Mouse (Mus musculus) adrenal gland, postnatal 4 days (tissue): ENCODE results near the gene Lpxn. TPM values are rescaled to one million over a fixed set of nuclear protein-coding genes. Genes with fewer than 3 reads are reported as not detected.

Experiments
- DNase-seq, 2 experiments: peaks; one replicate each; pipeline ENCODE4 v3.0.0; 2021 to 2022; ENCODE audit warnings: low spot score in 2 of 2, mixed read lengths in 2 of 2
- total RNA-seq, 2 experiments: library from RNA; stranded (reverse); gene quantifications; 2 replicates each; pipeline ENCODE4 v1.2.3; 2021

The Lpxn gene
- total RNA-seq, 2 experiments from 2014 or later: 1.7 to 2.1 TPM

DNA sequence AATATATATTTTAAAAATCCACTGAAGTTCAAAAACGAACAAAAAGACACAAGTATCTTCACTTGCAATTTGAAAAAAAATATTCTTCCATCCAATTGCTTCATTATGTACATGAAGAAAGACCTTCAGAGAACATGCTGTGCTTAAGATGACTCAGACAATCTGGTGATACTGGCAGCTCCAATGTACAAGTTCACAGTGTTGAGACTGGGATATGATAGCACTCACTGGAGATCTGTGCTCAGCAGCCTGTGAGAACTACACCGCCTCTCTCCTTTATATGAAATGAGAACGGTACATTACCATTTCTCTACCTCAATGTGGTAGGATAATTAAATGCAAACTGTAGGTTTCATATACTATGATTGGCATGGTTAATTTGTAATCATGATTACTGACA lies 6.8 kb downstream of the Lpxn start:
- no peak for DNase-seq

DNA sequence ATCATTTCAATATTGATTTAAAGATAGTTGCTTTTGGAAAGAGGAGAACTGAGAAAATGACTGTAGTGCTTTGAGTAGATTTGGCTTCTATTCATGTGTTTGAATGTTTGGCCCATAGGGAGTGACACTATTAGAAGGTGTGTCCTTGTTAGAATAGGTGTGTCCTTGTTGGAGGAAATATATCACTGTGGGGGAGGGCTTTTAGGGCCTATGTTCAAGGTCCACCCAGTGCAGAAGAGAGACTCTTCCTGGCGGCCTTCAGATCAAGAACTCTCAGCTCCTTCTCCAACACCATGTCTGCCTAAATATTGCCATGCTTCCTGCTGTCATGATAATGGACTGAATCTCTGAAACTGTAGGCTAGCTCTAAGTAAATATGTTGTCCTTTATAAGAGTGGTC lies 8.2 kb downstream of the Lpxn start:
- DNase-seq: no peak

DNA sequence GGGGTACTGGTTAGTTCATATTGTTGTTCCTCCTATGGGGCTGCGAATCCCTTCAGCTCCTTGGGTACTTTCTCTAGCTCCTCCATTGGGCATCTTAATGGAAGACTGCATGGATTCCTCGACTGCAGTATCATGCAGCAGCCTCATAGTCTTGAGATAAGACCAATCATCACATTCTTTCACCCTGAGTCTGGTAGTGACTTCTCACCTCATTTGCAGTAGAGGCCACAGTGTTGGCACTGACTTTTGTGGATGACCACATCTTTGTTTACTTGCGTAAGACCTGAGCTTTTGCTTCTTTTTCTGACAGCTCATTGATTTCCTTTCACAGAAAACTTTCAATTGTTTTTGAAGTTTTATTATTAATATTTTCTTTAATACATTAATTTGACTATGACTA lies 9.7 kb downstream of the Lpxn start:
- DNase-seq: no peak

DNA sequence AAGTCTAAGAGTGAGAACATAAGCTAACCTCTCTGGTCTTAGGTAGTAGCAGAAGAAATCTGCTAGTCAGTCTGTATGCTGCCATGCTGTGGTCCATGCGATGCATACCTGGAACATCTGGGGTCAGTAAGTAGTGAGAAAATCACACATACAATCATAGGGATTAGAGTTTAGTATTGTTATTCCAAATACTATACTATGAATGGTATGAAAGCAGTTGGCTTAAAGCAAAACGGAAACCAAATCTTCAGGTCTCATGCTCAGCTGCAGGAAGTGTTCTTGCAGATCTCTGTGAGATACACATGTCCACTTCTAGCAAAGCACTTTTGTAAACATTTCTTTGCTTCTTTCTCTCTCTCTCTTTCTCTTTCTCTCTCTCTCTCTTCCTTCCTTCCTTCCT lies 10.2 kb downstream of the Lpxn start:
- no peak for DNase-seq

DNA sequence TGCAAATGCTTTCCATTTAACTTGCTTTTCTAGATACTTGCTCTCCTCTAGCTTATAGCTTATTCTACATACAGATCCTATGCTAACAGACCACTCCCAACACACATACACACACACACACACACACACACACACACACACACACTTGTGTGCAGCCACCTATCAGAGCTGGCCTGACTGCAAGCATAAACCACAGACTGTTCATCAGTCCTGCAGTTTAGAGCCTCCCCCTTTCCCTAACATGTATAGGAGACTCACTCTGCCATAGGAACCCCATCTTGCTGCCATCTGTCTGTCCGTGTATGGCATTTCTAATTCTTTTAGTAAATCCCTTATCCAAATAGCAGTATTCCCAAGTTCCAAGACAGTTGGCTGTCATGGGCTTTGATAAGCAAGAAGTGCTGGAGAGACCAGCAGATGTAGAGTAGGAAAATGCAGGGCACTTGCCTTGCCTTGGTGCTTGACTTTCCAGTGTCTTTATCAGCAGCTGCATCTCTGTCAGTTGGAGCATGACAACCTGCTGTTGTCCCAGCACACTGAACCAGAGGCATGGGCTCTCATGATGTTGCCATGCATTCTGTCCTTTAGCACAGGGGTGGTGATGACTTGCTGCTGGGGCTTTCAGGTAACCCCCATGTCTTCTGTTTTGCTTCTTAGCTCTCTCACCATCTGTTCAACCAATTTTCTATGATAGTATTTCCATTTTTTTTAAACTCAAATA lies 16.8 kb downstream of the Lpxn start:
- no peak for DNase-seq

DNA sequence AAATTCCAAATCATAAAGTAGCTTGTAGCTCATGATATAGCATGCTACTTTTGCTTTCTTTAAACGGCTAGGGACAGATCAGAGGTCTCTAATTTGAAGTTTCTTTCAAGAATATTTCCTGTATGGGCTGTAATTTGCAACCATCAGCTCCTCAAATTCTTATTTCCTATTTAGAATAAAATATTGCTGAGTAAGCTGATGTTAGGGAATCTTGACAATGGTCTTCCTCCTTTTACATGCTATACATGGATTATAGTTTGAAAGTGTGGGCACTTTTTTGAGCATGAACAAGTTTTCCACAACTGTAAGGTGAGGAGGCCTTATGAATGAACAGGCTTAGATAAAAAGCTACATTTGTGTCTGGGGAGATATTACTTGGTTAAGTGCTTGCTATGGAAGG lies 17.9 kb downstream of the Lpxn start:
- no peak for DNase-seq

DNA sequence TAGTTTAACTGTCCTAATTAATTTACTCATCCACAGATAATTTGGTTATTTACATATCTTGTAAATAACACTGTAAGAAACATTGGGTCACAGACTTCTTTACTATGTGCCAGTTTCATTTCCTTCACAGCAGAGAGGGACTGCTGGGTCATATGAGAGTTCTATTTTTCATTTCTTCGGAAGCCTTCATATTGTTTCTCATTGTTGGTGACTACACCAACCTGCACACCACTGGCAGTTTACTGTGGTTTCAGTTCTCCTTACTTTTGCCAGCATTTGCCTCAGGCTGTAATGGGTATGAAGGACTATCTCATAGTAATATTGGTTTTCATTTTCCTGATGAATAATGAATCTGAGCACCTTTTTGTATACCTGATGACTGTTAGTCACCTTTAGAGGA lies 22.5 kb downstream of the Lpxn start:
- no peak for DNase-seq

DNA sequence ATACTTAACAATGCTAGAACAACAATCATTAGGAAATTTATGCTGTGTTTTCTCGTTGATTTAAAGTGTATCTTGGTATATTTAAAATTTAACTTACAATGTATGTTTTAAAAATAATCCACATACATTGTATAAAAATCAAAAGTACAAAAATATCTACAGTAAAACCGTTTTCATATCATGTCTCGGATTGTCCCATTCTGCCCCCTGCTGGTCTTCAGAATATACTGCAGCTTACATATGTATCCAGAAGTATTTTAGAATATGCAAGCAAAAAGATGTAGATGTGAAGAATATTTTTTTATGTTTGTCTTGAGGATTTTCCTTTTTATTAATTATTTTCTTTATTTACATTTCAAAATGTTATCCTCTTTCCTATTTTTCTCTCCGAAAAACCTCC lies 24.4 kb downstream of the Lpxn start:
- DNase-seq: no peak

DNA sequence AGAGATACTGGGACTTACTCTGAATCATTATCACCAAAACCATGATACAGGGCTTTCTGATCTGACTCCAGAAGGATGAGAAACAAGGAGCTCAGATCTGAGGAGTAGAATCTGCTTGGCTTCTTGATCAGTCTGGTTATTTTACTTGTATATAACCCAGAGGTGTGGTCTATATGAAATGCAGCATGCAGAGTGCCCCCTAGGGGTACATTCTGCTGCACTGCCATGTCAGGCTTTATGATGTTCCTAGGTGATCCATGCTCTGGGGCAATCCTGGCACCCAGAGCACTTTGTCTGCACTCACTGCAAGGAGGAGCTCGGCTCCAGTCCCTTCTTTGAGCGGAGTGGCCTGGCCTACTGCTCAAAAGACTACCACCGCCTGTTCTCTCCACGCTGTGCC lies 28.6 kb downstream of the Lpxn start:
- no peak for DNase-seq

DNA sequence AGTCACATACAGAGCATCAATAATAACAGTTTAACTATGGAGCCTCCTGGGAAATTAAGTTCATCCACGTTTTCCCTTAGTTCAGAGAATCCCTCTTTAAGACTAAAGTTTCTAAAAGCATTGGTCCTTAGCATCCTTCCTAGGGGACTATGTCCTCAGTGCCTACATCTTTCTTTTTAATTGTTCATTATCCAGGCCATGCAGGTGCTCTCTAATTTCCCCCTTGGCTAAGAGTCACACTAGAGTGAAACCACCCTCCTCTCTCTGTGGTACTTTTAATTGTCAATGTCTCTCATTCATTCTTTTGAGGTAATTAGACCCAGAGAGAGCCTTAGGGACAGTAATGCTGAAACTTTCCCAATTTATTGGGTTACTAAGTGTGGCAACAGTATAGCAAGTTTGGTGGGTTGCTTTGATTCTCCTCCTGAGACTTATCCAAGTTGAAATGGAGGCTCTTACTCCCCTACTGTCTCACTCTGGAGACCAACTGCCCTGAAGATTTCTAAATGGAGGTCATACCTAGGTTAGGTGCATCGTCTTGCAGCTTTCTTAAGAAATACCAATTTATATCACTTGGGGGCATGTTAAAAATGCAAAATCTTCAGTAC lies 34.9 kb downstream of the Lpxn start:
- no peak for DNase-seq

DNA sequence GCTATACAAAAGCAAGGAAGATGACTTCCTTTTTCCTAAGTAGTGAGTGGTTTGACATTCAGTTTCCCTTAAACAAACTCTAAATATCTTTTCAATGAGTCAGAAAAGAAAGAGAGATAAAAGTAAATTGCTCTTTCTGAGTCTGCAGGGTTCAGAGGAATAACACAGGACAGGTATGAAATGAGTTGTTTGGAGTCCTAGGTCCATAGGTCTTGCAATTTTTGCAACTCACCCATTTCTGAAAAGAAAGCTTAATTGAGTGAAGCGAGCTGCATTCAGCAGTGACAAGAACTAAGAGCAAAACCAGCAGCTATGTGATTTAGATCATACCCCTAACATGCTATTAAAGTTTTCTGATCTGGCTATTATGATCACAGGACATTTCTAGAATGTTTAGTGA lies 35.6 kb downstream of the Lpxn start:
- DNase-seq: no peak

DNA sequence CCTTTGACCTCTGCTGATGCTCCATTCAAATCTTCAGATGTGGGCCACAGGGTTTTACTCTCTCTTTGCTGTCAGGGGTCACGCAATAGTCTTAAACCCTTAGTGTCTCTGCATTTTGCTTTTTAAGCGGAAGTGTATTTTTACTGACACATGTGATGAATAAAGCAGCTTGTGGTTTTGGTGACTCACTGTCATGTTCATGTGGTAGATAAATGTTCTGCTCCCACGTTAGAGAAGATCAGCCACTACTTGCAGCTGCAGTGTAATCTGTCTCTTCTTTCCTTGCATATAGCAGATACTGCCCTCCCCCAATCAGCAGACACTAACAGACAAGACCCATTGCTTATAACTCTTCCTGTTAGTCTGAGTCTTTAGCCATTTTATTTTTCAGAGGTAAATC lies 37.6 kb downstream of the Lpxn start:
- DNase-seq: no peak

DNA sequence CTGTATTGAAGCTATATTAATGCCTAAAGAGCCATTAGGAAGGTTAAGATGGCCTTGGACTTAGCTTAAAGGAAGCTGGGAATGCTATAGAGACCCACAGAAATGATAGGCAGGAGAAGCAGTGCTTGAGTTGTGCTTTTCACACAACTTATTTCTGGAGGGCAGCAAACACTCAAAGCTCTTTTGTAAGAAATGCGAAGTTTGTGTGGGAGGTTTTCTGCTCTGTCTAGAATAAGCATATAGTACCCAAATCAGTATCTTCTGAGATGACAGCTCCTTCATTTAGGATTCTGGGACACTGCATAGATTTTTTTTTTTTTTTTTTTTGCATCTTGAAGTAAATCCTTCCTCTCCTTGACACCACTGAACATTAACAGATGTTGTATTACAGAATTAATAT lies 42.5 kb downstream of the Lpxn start:
- no peak for DNase-seq

DNA sequence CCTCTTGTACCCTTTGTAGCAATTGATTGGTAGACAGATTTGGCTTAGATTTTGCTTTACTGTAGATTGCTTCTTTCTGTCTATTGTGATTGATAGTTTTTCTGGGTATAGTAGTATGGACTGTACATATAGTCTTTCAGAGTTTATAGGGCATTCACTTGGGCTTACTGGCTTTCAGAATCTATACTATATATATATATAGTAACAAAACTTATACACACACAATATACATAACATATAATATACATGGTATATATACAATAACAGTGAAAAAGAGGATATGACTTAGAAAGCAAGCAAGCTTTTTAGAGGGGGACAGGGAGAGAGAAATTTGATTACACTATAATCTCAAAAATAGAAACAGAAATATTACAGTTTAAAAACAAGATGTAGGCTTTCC lies 50.4 kb downstream of the Lpxn start, which contains the start of gene Gm5244:
Gene Gm5244, plus strand, starts transcription at position 301 of the 400 bp plus-strand sequence.
- DNase-seq: no peak

DNA sequence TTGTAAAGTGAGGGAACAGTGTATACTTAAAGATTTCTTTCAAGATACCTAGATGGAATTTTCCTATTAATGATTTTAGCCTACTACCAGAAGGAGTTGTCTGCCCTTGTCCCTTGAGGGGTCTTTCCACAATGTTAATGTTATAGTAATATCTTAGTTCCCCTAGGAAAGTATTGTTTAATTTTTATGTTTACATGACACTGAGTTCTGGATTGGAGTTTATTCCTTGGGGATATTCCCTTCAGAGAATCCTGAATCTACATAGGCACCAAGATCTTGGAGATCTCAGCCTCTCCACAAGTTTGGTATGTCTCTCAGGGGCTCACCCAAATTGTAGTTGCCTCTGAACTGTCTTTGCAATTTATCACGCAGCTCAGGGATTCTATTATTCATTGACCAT lies 61.0 kb downstream of the Lpxn start, which contains the start of gene Olfr1444:
Gene Olfr1444, plus strand, starts transcription at position 301 of the 400 bp plus-strand sequence.
- no peak for DNase-seq

Other genes starting within 250 kb of the Lpxn start
- gene Gm4952, start 196.2 kb upstream of the Lpxn start, total RNA-seq: 10 to 100 TPM in 1 of 2 experiments, under 1 TPM in 1; 0.31 to 14.1 TPM
- 1 to 10 TPM; 1.7 to 6.2 TPM for gene Glyat, start 162.9 kb upstream of the Lpxn start, total RNA-seq
- gene Olfr1442, start 125.8 kb upstream of the Lpxn start, total RNA-seq: not detected
- not detected for gene Olfr1443, start 118.1 kb upstream of the Lpxn start, total RNA-seq
- gene Keg1, start 100.4 kb upstream of the Lpxn start, total RNA-seq: 10 to 100 TPM in 1 of 2 experiments, 1 to 10 TPM in 1; 2.1 to 11.5 TPM
- gene Cntf, start 30.6 kb upstream of the Lpxn start, total RNA-seq: 1 to 10 TPM; 4.4 to 4.5 TPM
- 10 to 100 TPM; 88.5 to 90.4 TPM for gene Zfp91, start 67 bp upstream of the Lpxn start, total RNA-seq
- gene Gm5244, start 50.5 kb downstream of the Lpxn start, total RNA-seq: not detected
- not detected for gene Olfr1444, start 61.1 kb downstream of the Lpxn start, total RNA-seq
- not detected for gene Olfr1445, start 87.7 kb downstream of the Lpxn start, total RNA-seq
- gene Olfr1446, start 97.3 kb downstream of the Lpxn start, total RNA-seq: not detected
- not detected for gene Olfr1447, start 107.5 kb downstream of the Lpxn start, total RNA-seq
- not detected for gene Olfr1448, start 128.2 kb downstream of the Lpxn start, total RNA-seq
- not detected for gene Olfr1449, start 134.6 kb downstream of the Lpxn start, total RNA-seq
- not detected for gene Olfr1450, start 154.1 kb downstream of the Lpxn start, total RNA-seq
- not detected for gene Olfr1451, start 198.8 kb downstream of the Lpxn start, total RNA-seq
- gene Olfr1453, start 232.1 kb downstream of the Lpxn start, total RNA-seq: not detected